Mouse (Mus musculus): ENCODE data around the gene Gm29427. TPM values are rescaled to one million over a fixed set of nuclear protein-coding genes. Genes with fewer than 3 reads are reported as not detected.

The Gm29427 gene
- polyA plus RNA-seq, 1 experiment from 2014 or later = not detected

GRCm38 (mm10) chr1:130737411-130737881, 21.8 kb upstream of the Gm29427 start:
- no peak for DNase-seq (ENCODE audit: low spot score)
- Histone ChIP-seq H3K36me3 (ENCODE audit: control insufficient read depth, insufficient read depth, low read length) (no peaks in the 10 kb centered on the region), H3K4me2 (ENCODE audit: low read depth, low read length) (no peak overlapping the region), H3K4me1 (ENCODE audit: control insufficient read depth, insufficient read depth, low read length) (no peaks in the 10 kb centered on the region), H3K4me3 (ENCODE audit: low read depth, low read length) (no peak overlapping the region), H3K27me3 (replicated peaks; ENCODE audit: control insufficient read depth, insufficient read depth, low read length) (no peaks in the 10 kb centered on the region), H3K27ac (replicated peaks; ENCODE audit: low read depth, low read length) (no peak overlapping the region), H3K9me3 (ENCODE audit: control insufficient read depth, low read length) (no peaks in the 10 kb centered on the region), H3K9ac (ENCODE audit: low read depth, low read length) (no peak overlapping the region)
- WGBS = 27% methylated on average over 11 of the region's 11 CpGs
- ATAC-seq (ENCODE audit: low read depth) = no peak

DNA sequence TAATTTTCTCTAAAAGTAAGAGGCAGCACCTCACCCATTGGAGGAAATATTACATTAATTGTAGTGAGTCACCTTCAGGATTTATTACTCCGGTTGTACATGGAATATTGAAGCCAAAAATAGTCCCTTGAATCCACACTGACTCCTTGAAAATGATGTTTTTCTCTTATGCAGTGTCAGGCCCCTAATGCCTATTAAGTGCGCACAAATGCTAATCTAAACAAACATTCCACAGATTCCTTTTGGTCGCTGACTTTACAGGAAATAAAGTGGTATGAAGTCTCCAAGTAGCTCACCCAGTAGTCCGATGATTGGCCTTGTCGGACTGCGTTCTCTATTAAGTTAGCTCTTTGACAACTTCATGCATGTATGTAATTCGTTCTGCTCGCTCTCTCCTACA, 19.3 kb upstream of the Gm29427 start:
- DNase-seq (ENCODE audit: low spot score) (no peak), ATAC-seq (ENCODE audit: low read depth) (no peak)
- WGBS = 60% methylated on average over 8 of the region's 8 CpGs
- Histone ChIP-seq H3K4me2 (ENCODE audit: low read depth, low read length) (no peak overlapping the region), H3K27ac (replicated peaks; ENCODE audit: low read depth, low read length) (no peak overlapping the region), H3K4me3 (ENCODE audit: low read depth, low read length) (no peak overlapping the region), H3K9ac (ENCODE audit: low read depth, low read length) (no peak overlapping the region), H3K27me3 (replicated peaks; ENCODE audit: control insufficient read depth, insufficient read depth, low read length) (no peaks in the 10 kb centered on the region), H3K4me1 (ENCODE audit: control insufficient read depth, insufficient read depth, low read length) (no peaks in the 10 kb centered on the region), H3K9me3 (ENCODE audit: control insufficient read depth, low read length) (no peaks in the 10 kb centered on the region), H3K36me3 (ENCODE audit: control insufficient read depth, insufficient read depth, low read length) (no peaks in the 10 kb centered on the region)

GRCm38 (mm10) chr1:130734452-130734851, 18.9 kb upstream of the Gm29427 start:
- no peak overlapping the region for H3K4me2 ChIP-seq (ENCODE audit: low read depth, low read length)
- no peak for ATAC-seq (ENCODE audit: low read depth)
- peak; percentile 43 for DNase-seq (ENCODE audit: low spot score)
- WGBS = 60% methylated on average over 5 of the region's 5 CpGs
- no peak overlapping the region for H3K4me3 ChIP-seq (ENCODE audit: low read depth, low read length)
- no peaks in the 10 kb centered on the region for H3K27me3 ChIP-seq (replicated peaks; ENCODE audit: control insufficient read depth, insufficient read depth, low read length)
- H3K9me3 ChIP-seq (ENCODE audit: control insufficient read depth, low read length) = no peaks in the 10 kb centered on the region
- no peaks in the 10 kb centered on the region for H3K36me3 ChIP-seq (ENCODE audit: control insufficient read depth, insufficient read depth, low read length)
- no peak overlapping the region for H3K27ac ChIP-seq (replicated peaks; ENCODE audit: low read depth, low read length)
- no peak overlapping the region for H3K9ac ChIP-seq (ENCODE audit: low read depth, low read length)
- H3K4me1 ChIP-seq (ENCODE audit: control insufficient read depth, insufficient read depth, low read length) = no peaks in the 10 kb centered on the region

DNA sequence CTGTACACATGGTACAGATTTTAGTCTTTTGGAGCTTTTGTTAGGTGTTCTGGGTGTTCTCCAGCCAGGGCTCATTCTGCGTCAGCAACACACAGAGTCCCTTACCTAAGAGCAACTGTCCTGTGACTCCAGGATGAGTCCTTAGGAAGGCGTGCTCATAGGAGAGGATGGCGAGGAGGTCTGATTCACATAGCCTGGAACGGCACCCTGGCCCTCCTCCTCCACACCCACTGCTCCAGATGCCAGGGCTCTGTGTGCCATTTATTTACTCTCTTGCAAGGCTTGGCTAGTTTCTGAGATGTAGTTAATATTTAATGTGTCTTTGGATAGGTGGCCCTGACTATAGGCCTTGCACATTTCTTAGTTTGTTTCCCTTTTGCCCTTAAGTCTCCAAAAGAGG, 18.1 kb upstream of the Gm29427 start:
- WGBS = 83% methylated on average over 4 of the region's 4 CpGs
- Histone ChIP-seq H3K4me3 (ENCODE audit: low read depth, low read length) (no peak overlapping the region), H3K4me2 (ENCODE audit: low read depth, low read length) (no peak overlapping the region), H3K9ac (ENCODE audit: low read depth, low read length) (no peak overlapping the region), H3K4me1 (ENCODE audit: control insufficient read depth, insufficient read depth, low read length) (no peaks in the 10 kb centered on the region), H3K27ac (replicated peaks; ENCODE audit: low read depth, low read length) (no peak overlapping the region), H3K9me3 (ENCODE audit: control insufficient read depth, low read length) (no peaks in the 10 kb centered on the region), H3K27me3 (replicated peaks; ENCODE audit: control insufficient read depth, insufficient read depth, low read length) (no peaks in the 10 kb centered on the region), H3K36me3 (ENCODE audit: control insufficient read depth, insufficient read depth, low read length) (no peaks in the 10 kb centered on the region)
- ATAC-seq (ENCODE audit: low read depth) = no peak
- no peak for DNase-seq (ENCODE audit: low spot score)

GRCm38 (mm10) chr1:130732706-130733658, 17.4 kb upstream of the Gm29427 start:
- WGBS = 87% methylated on average over 13 of the region's 13 CpGs
- Histone ChIP-seq H3K27ac (replicated peaks; ENCODE audit: low read depth, low read length) (no peak overlapping the region), H3K9ac (ENCODE audit: low read depth, low read length) (no peak overlapping the region), H3K4me2 (ENCODE audit: low read depth, low read length) (no peak overlapping the region), H3K4me3 (ENCODE audit: low read depth, low read length) (no peak overlapping the region), H3K36me3 (ENCODE audit: control insufficient read depth, insufficient read depth, low read length) (no peaks in the 10 kb centered on the region), H3K9me3 (ENCODE audit: control insufficient read depth, low read length) (no peaks in the 10 kb centered on the region), H3K4me1 (ENCODE audit: control insufficient read depth, insufficient read depth, low read length) (no peaks in the 10 kb centered on the region), H3K27me3 (replicated peaks; ENCODE audit: control insufficient read depth, insufficient read depth, low read length) (no peaks in the 10 kb centered on the region)
- no peak for ATAC-seq (ENCODE audit: low read depth)
- no peak for DNase-seq (ENCODE audit: low spot score)

DNA sequence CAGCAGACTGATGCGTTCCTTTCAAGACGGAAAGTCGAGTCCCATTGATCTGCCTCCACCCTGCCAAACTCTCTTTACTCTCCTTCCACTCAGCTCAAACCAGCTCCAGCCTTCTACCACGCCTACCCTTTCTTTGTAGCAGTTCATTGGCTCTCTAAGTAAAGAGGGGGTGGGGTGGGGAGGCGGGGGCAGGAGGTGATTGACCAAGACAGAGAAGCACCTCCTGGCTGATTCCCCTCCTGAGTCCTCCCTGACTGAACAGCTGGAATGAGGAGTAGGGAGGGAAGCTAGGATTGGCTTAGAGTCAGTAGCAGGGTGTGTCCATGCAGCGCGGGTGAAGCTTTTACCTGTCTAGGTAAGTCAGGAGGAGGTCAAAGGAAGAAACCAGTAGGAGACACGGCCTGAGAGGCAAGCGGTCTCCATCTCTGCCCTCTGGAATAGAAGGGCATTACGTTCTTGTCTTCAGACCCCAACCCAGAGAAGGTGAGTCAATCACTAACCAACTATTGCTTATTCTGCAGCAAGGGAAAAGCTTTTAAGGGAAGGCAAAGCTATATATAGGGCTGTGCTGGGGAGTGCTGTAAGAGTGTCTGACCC, 16.2 kb upstream of the Gm29427 start, which contains the start of gene AA986860:
TSS of gene AA986860 (plus strand) at position 236 of the 597 bp plus-strand sequence.
- no peaks in the 10 kb centered on the region for H3K36me3 ChIP-seq (ENCODE audit: control insufficient read depth, insufficient read depth, low read length)
- ATAC-seq (ENCODE audit: low read depth) (peak; percentile 87), DNase-seq (ENCODE audit: low spot score) (peak; percentile 68)
- WGBS = 2% methylated on average over 10 of the region's 10 CpGs
- no peak within 1 kb of the TSS for H3K27ac ChIP-seq (replicated peaks; ENCODE audit: low read depth, low read length)
- no peaks in the 10 kb centered on the region for H3K9me3 ChIP-seq (ENCODE audit: control insufficient read depth, low read length)
- no peaks in the 10 kb centered on the region for H3K4me1 ChIP-seq (ENCODE audit: control insufficient read depth, insufficient read depth, low read length)
- peak within 1 kb of the TSS; percentile 1; the same call in 1 of the 2 replicates for H3K4me3 ChIP-seq (ENCODE audit: low read depth, low read length)
- peak within 1 kb of the TSS; percentile 36 for H3K4me2 ChIP-seq (ENCODE audit: low read depth, low read length)
- H3K9ac ChIP-seq (ENCODE audit: low read depth, low read length) = no peak within 1 kb of the TSS
- H3K27me3 ChIP-seq (replicated peaks; ENCODE audit: control insufficient read depth, insufficient read depth, low read length) = no peaks in the 10 kb centered on the region

- ATAC-seq (ENCODE audit: low read depth) = no peak
- 87% methylated on average over 2 of the region's 2 CpGs for WGBS
Measured at GRCm38 (mm10) chr1:130729153-130729552, 13.6 kb upstream of the Gm29427 start, which contains the start of gene Pfkfb2. TSS of gene Pfkfb2 (minus strand) at chr1:130729253.

DNA sequence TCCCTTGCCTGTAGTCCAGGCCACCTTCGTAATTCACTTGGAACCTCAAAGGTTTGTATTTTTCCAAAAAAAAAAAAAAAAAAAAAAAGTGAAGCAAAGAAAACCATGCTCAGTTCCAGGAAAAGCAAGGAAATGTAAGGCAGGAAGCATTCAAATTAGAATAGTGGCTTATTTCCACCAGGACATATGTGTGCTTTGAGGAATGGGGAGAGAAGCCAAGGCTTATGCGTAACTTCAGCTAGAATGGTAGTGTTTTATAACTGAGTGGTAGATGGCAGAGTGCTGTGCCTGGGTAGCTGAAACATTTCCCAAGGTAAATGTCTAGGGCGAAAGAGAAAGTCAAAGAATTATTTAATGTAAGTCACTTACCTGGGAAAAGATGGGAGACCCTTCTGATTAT, 13.1 kb upstream of the Gm29427 start:
- no peaks in the 10 kb centered on the region for H3K9me3 ChIP-seq (ENCODE audit: control insufficient read depth, low read length)
- H3K36me3 ChIP-seq (ENCODE audit: control insufficient read depth, insufficient read depth, low read length) = no peaks in the 10 kb centered on the region; the same call in 1 of the 2 replicates
- H3K27me3 ChIP-seq (replicated peaks; ENCODE audit: control insufficient read depth, insufficient read depth, low read length) = no peaks in the 10 kb centered on the region
- H3K27ac ChIP-seq (replicated peaks; ENCODE audit: low read depth, low read length) = no peak overlapping the region
- no peak overlapping the region for H3K9ac ChIP-seq (ENCODE audit: low read depth, low read length)
- ATAC-seq (ENCODE audit: low read depth) (no peak), DNase-seq (ENCODE audit: low spot score) (no peak)
- no peak overlapping the region for H3K4me2 ChIP-seq (ENCODE audit: low read depth, low read length)
- no peak overlapping the region for H3K4me3 ChIP-seq (ENCODE audit: low read depth, low read length)
- no peaks in the 10 kb centered on the region for H3K4me1 ChIP-seq (ENCODE audit: control insufficient read depth, insufficient read depth, low read length)
- whole genome bisulfite sequencing = 87% methylated on average over 3 of the region's 3 CpGs

More at GRCm38 (mm10) chr1:130729153-130729552, 13.6 kb upstream of the Gm29427 start, which contains the start of gene Pfkfb2:
- H3K4me1 ChIP-seq (ENCODE audit: control insufficient read depth, insufficient read depth, low read length) = no peaks in the 10 kb centered on the region
- H3K36me3 ChIP-seq (ENCODE audit: control insufficient read depth, insufficient read depth, low read length) = no peaks in the 10 kb centered on the region
- H3K27me3 ChIP-seq (replicated peaks; ENCODE audit: control insufficient read depth, insufficient read depth, low read length) = no peaks in the 10 kb centered on the region
- H3K9ac ChIP-seq (ENCODE audit: low read depth, low read length) = no peak within 1 kb of the TSS
- no peak within 1 kb of the TSS for H3K4me3 ChIP-seq (ENCODE audit: low read depth, low read length)
- H3K9me3 ChIP-seq (ENCODE audit: control insufficient read depth, low read length) = no peaks in the 10 kb centered on the region
- H3K27ac ChIP-seq (replicated peaks; ENCODE audit: low read depth, low read length) = no peak within 1 kb of the TSS
- H3K4me2 ChIP-seq (ENCODE audit: low read depth, low read length) = no peak within 1 kb of the TSS
- no peak for DNase-seq (ENCODE audit: low spot score)
